Mouse (Mus musculus) right cerebral cortex, adult 2 months (tissue): ENCODE data around the gene Card11.
A peak's percentile ranks its signal among the peaks of the same experiment; 100 is the strongest.

Source experiments
- DNase-seq, 2 experiments: peaks; one replicate each; pipeline ENCODE4 v3.0.0; 2021 to 2022; ENCODE audit warnings: low spot score in 2 of 2

Card11 gene

GRCm38 (mm10) chr5:140852435-140852996 lies 147.9 kb downstream of the Card11 start:
- DNase-seq: no peak

GRCm38 (mm10) chr5:140847300-140847729 lies 153.1 kb downstream of the Card11 start:
- peak; percentile 62 to 63 for DNase-seq

- no peak for DNase-seq
Measured at GRCm38 (mm10) chr5:140841942-140842341, 158.4 kb downstream of the Card11 start.

- DNase-seq: no peak
Measured at GRCm38 (mm10) chr5:140831064-140831431, 169.3 kb downstream of the Card11 start.

- peak; percentile 97 for DNase-seq
Measured at GRCm38 (mm10) chr5:140830314-140831063, 169.9 kb downstream of the Card11 start, which contains the start of gene Gna12. TSS of gene Gna12 (minus strand) at chr5:140830431.

- DNase-seq: peak in 1 of 2 experiments; percentile 52
Measured at GRCm38 (mm10) chr5:140829911-140830294, 170.5 kb downstream of the Card11 start.

- DNase-seq: no peak
Measured at GRCm38 (mm10) chr5:140829081-140829910, 171.1 kb downstream of the Card11 start.

- DNase-seq: no peak
Measured at GRCm38 (mm10) chr5:140828363-140828762, 172.0 kb downstream of the Card11 start.

GRCm38 (mm10) chr5:140827896-140828295 lies 172.5 kb downstream of the Card11 start:
- no peak for DNase-seq

- DNase-seq: no peak
Measured at GRCm38 (mm10) chr5:140827413-140827812, 173.0 kb downstream of the Card11 start.

- no peak for DNase-seq
Measured at GRCm38 (mm10) chr5:140826796-140827195, 173.6 kb downstream of the Card11 start.

GRCm38 (mm10) chr5:140826118-140826517 lies 174.3 kb downstream of the Card11 start:
- no peak for DNase-seq

GRCm38 (mm10) chr5:140824126-140824525 lies 176.3 kb downstream of the Card11 start:
- no peak for DNase-seq

GRCm38 (mm10) chr5:140823386-140823785 lies 177.0 kb downstream of the Card11 start:
- DNase-seq: no peak
